Comparison of ENCODE assay signal across 8 mouse cellular contexts in the genomic region with DNA sequence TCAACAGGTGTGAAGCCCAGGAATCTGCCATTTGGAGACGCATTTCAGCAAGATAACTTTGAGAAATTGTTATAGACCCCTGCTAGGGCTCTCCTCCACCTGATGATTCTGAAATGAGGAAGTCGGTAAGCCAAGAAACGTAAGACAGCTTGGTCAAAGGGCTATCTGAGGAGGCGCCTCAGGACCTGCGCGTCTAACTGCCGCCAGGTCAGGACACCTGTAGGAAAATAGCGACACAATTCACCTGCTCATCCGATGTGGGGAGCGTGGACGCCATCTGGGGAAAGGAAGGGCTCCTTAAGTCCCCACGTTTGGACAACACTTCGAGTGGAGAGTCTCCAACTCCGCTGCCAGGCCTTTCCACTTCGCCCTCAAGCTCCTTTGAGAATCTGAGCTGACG. TPM values are rescaled to one million over a fixed set of nuclear protein-coding genes. Genes with fewer than 3 reads are reported as not detected.
DNase-seq lines count a peak whose midpoint lies in the region; ATAC-seq and TF ChIP-seq lines count a peak whose summit lies in the region.

No protein-coding gene starts in this region.

- H3K9ac ChIP-seq in CH12.LX (ENCODE audit: insufficient read depth, low read depth): peak overlapping the region; percentile 57
- H3K9ac ChIP-seq in forebrain, postnatal 0 days: peak overlapping the region; percentile 57

- no peaks in the 10 kb centered on the region for H3K9me3 ChIP-seq in heart, embryonic 10.5 days
- no peaks in the 10 kb centered on the region for H3K9me3 ChIP-seq in CH12.LX (replicated peaks; ENCODE audit: low read length)
- H3K9me3 ChIP-seq in forebrain, postnatal 0 days (ENCODE audit: low read length): no peaks in the 10 kb centered on the region

- peaks cover 8% of the 10 kb centered on the region for H3K79me2 ChIP-seq in CH12.LX (replicated peaks; ENCODE audit: control insufficient read depth, extremely low read depth, insufficient read depth, poor library complexity, severe bottlenecking)

- no peak for ATAC-seq in forebrain, postnatal 0 days
- ATAC-seq in megakaryocyte, adult 5-6 weeks (ENCODE audit: poor library complexity, severe bottlenecking): peak; percentile 63

- H3K27ac ChIP-seq in heart, embryonic 10.5 days: peak overlapping the region; percentile 90
- no peak overlapping the region for H3K27ac ChIP-seq in CH12.LX (ENCODE audit: insufficient read depth, low read depth)
- H3K27ac ChIP-seq in forebrain, postnatal 0 days (ENCODE audit: low read depth, low read length): no peak overlapping the region

- no peak for TF ChIP-seq RAD21 in CH12.LX (IDR thresholded peaks at IDR 0.05; ENCODE audit: low read depth, low read length)

- 3% methylated on average over 16 of the region's 16 CpGs for WGBS in heart, embryonic 10.5 days
- 1% methylated on average over 16 of the region's 16 CpGs for WGBS in forebrain, postnatal 0 days

- peaks cover 22% of the 10 kb centered on the region; the same call in 1 of the 2 replicates for H3K36me3 ChIP-seq in heart, embryonic 10.5 days
- peaks cover 16 to 40% of the 10 kb centered on the region in 2 experiments for H3K36me3 ChIP-seq in CH12.LX (replicated peaks in 1 of 2; ENCODE audit: control insufficient read depth in 1 of 2, insufficient read depth in 1 of 2, low read length in 1 of 2)
- H3K36me3 ChIP-seq in forebrain, postnatal 0 days (ENCODE audit: insufficient read depth): peaks cover 14% of the 10 kb centered on the region; the same call in 1 of the 2 replicates

- H3K4me1 ChIP-seq in heart, embryonic 10.5 days: peaks cover 7% of the 10 kb centered on the region; the same call in 1 of the 2 replicates
- H3K4me1 ChIP-seq in CH12.LX (ENCODE audit: control insufficient read depth in 1 of 2, insufficient read depth in 2 of 2): peaks cover 2 to 31% of the 10 kb centered on the region in 2 experiments; a peak in 2 of 4 replicates
- H3K4me1 ChIP-seq in forebrain, postnatal 0 days (ENCODE audit: insufficient read depth): peaks cover 5% of the 10 kb centered on the region

- intact Hi-C loops in heart, postnatal 10 days (cut with DNase I): loop anchor here (1.0 to 2.0 kb wide), 2 partner anchors 10 to 23 kb away; no protein-coding TSS in a partner anchor

- TF ChIP-seq POLR2A in CH12.LX (IDR thresholded peaks at IDR 0.05; ENCODE audit: low read depth, low read length): no peak

- TF ChIP-seq CTCF in CH12.LX (conservative IDR thresholded peaks at IDR 0.05 in 1 of 2, IDR thresholded peaks at IDR 0.05 in 1 of 2; ENCODE audit: low read depth in 2 of 2, low read length in 2 of 2): no peak
- no peak for TF ChIP-seq CTCF in forebrain, postnatal 0 days (IDR thresholded peaks at IDR 0.05; ENCODE audit: low read depth)

- peak overlapping the region; percentile 52 for H3K4me2 ChIP-seq in CH12.LX (ENCODE audit: insufficient read depth, low read depth, poor library complexity, severe bottlenecking)
- peak overlapping the region; percentile 81 for H3K4me2 ChIP-seq in forebrain, postnatal 0 days (ENCODE audit: low read depth)

- peak overlapping the region; percentile 79 for H3K4me3 ChIP-seq in heart, embryonic 10.5 days
- peak overlapping the region; percentile 62 to 92 (median 65) for H3K4me3 ChIP-seq in CH12.LX (replicated peaks in 1 of 3; ENCODE audit: low read depth in 2 of 3, low read length in 2 of 3, poor library complexity in 1 of 3)
- H3K4me3 ChIP-seq in forebrain, postnatal 0 days (ENCODE audit: low read depth, low read length): peak overlapping the region; percentile 52

- no peaks in the 10 kb centered on the region for H3K27me3 ChIP-seq in heart, embryonic 10.5 days (ENCODE audit: insufficient read depth, poor library complexity, severe bottlenecking)
- H3K27me3 ChIP-seq in CH12.LX (replicated peaks): no peaks in the 10 kb centered on the region
- no peaks in the 10 kb centered on the region for H3K27me3 ChIP-seq in forebrain, postnatal 0 days (ENCODE audit: insufficient read depth, low read length)

- in situ Hi-C loops in CH12.LX (cut with MboI; ENCODE audit: low pct_ligation_motif_present, low pct_unique_long_range_greater_than_20kb, low sequenced_read_pairs): no loop called here

- dilution Hi-C loops in CH12.LX (cut with MboI; ENCODE audit: extremely low pct_ligation_motif_present, extremely low pct_unique_long_range_greater_than_20kb, low sequenced_read_pairs): no loop called here

- no peak for TF ChIP-seq EP300 in CH12.LX (IDR thresholded peaks at IDR 0.05; ENCODE audit: low read length)

- DNase-seq in heart, embryonic 10.5 days (ENCODE audit: low spot score): no peak
- DNase-seq in heart, postnatal 10 days: no peak
- DNase-seq in CH12.LX (ENCODE audit: extremely low read depth): no peak
- DNase-seq in forebrain, postnatal 0 days: no peak
- no peak for DNase-seq in B cell, adult 2 months
- DNase-seq in layer of hippocampus, adult 9-10 months (ENCODE audit: low spot score): no peak
- DNase-seq in cerebellum, postnatal 10 days: no peak

TF ChIP-seq in CH12.LX, 34 proteins besides CTCF, POLR2A, EP300 and RAD21:
- TF ChIP-seq KAT2A (IDR thresholded peaks at IDR 0.05; ENCODE audit: insufficient replicate concordance, low read length): no peak
TF ChIP-seq in CH12.LX: peak in this region for 0.

RNA-seq across cellular contexts. Expression of gene Naa60, which starts 0.4 kb away (rescaled TPM):
- 39.2 and 43.6 TPM in 2 replicates for polyA plus RNA-seq in heart, embryonic 10.5 days (2016; fragmentation: Nextera tagmentation; extraction: Ambion mirVana)
- 10 to 100 TPM; 56.6 to 58.7 TPM for total RNA-seq in heart, postnatal 10 days (2021)
- total RNA-seq in CH12.LX (2012; rRNA removed): 31.9 and 39.0 TPM in 2 replicates
- 26.4 and 28.3 TPM in 2 replicates for total RNA-seq in CH12.LX (2014; rRNA removed)
- 67.2 and 81.5 TPM in 2 replicates for polyA plus RNA-seq in CH12.LX (2012; ENCODE audit: insufficient read length, low read depth)
- 61.6 and 81.1 TPM in 2 replicates for total RNA-seq in forebrain, postnatal 0 days (2014; rRNA removed)
- polyA plus RNA-seq in forebrain, postnatal 0 days (2015; fragmentation: Nextera tagmentation; extraction: Ambion mirVana): 86.1 and 97.1 TPM in 2 replicates
- total RNA-seq in megakaryocyte, adult 5-6 weeks (2015): 157 and 163 TPM in 2 replicates
- total RNA-seq in megakaryocyte, adult 5-6 weeks (2017): 61.0 and 64.2 TPM in 2 replicates

RNA-seq across cellular contexts. Expression of gene Zfp597, which starts 12.5 kb away (rescaled TPM):
- 5.4 and 6.5 TPM in 2 replicates for polyA plus RNA-seq in heart, embryonic 10.5 days (2016; fragmentation: Nextera tagmentation; extraction: Ambion mirVana)
- total RNA-seq in heart, postnatal 10 days (2021): 10 to 100 TPM; 11.3 to 12.7 TPM
- total RNA-seq in CH12.LX (2012; rRNA removed): 10.4 and 13.4 TPM in 2 replicates
- 17.5 and 17.8 TPM in 2 replicates for total RNA-seq in CH12.LX (2014; rRNA removed)
- 10.5 and 11.0 TPM in 2 replicates for polyA plus RNA-seq in CH12.LX (2012; ENCODE audit: insufficient read length, low read depth)
- 38.2 and 54.8 TPM in 2 replicates for total RNA-seq in forebrain, postnatal 0 days (2014; rRNA removed)
- polyA plus RNA-seq in forebrain, postnatal 0 days (2015; fragmentation: Nextera tagmentation; extraction: Ambion mirVana): 6.5 and 10.4 TPM in 2 replicates
- 9.9 and 11.0 TPM in 2 replicates for total RNA-seq in megakaryocyte, adult 5-6 weeks (2015)
- 20.8 and 22.5 TPM in 2 replicates for total RNA-seq in megakaryocyte, adult 5-6 weeks (2017)

RNA-seq across cellular contexts. Expression of gene Gm20695, which starts 12.6 kb away (rescaled TPM):
- polyA plus RNA-seq in heart, embryonic 10.5 days (2016; fragmentation: Nextera tagmentation; extraction: Ambion mirVana): 0.71 and 1.4 TPM in 2 replicates
- total RNA-seq in heart, postnatal 10 days (2021): not detected
- total RNA-seq in CH12.LX (2012; rRNA removed): 0.88 and 0.89 TPM in 2 replicates
- total RNA-seq in CH12.LX (2014; rRNA removed): 1.2 and 1.7 TPM in 2 replicates
- polyA plus RNA-seq in CH12.LX (2012; ENCODE audit: insufficient read length, low read depth): not detected in 2 replicates
- 5.6 and 10.3 TPM in 2 replicates for total RNA-seq in forebrain, postnatal 0 days (2014; rRNA removed)
- polyA plus RNA-seq in forebrain, postnatal 0 days (2015; fragmentation: Nextera tagmentation; extraction: Ambion mirVana): 0.87 and 2.4 TPM in 2 replicates
- not detected in 2 replicates for total RNA-seq in megakaryocyte, adult 5-6 weeks (2015)
- 0.98 and 1.3 TPM in 2 replicates for total RNA-seq in megakaryocyte, adult 5-6 weeks (2017)

RNA-seq across cellular contexts. Expression of gene Zfp174, which starts 24.7 kb away (rescaled TPM):
- polyA plus RNA-seq in heart, embryonic 10.5 days (2016; fragmentation: Nextera tagmentation; extraction: Ambion mirVana): 0.72 and 1.1 TPM in 2 replicates
- total RNA-seq in heart, postnatal 10 days (2021): 1 to 10 TPM; 1.1 to 1.5 TPM
- total RNA-seq in CH12.LX (2012; rRNA removed) (0.59 and 0.98 TPM in 2 replicates), CH12.LX (2014; rRNA removed) (0.24 and 0.26 TPM in 2 replicates)
- 0.33 and 0.37 TPM in 2 replicates for polyA plus RNA-seq in CH12.LX (2012; ENCODE audit: insufficient read length, low read depth)
- 3.9 and 4.4 TPM in 2 replicates for total RNA-seq in forebrain, postnatal 0 days (2014; rRNA removed)
- 1.2 and 1.9 TPM in 2 replicates for polyA plus RNA-seq in forebrain, postnatal 0 days (2015; fragmentation: Nextera tagmentation; extraction: Ambion mirVana)
- 0.21 and 0.74 TPM in 2 replicates for total RNA-seq in megakaryocyte, adult 5-6 weeks (2015)
- 0.20 and 0.22 TPM in 2 replicates for total RNA-seq in megakaryocyte, adult 5-6 weeks (2017)

RNA-seq across cellular contexts. Expression of gene 1700037C18Rik, which starts 36.7 kb away (rescaled TPM):
- polyA plus RNA-seq in heart, embryonic 10.5 days (2016; fragmentation: Nextera tagmentation; extraction: Ambion mirVana): 7.0 and 7.4 TPM in 2 replicates
- 1 to 10 TPM; 3.6 to 4.6 TPM for total RNA-seq in heart, postnatal 10 days (2021)
- 11.9 TPM in 2 replicates for total RNA-seq in CH12.LX (2012; rRNA removed)
- 15.9 and 18.1 TPM in 2 replicates for total RNA-seq in CH12.LX (2014; rRNA removed)
- polyA plus RNA-seq in CH12.LX (2012; ENCODE audit: insufficient read length, low read depth): 14.7 and 15.2 TPM in 2 replicates
- 5.5 and 10.3 TPM in 2 replicates for total RNA-seq in forebrain, postnatal 0 days (2014; rRNA removed)
- 12.2 and 13.6 TPM in 2 replicates for polyA plus RNA-seq in forebrain, postnatal 0 days (2015; fragmentation: Nextera tagmentation; extraction: Ambion mirVana)
- total RNA-seq in megakaryocyte, adult 5-6 weeks (2015): 1.2 and 5.9 TPM in 2 replicates
- 0.85 and 3.2 TPM in 2 replicates for total RNA-seq in megakaryocyte, adult 5-6 weeks (2017)
